Mouse (Mus musculus) 416B (cell line): ENCODE measurements at regions not wholly inside any gene's neighbourhood (a gene's known extent, or its start where the extent isn't known, plus 50 kb on each side); places are given as distances from the start of the nearest gene placed in this dataset.

ENCODE experiments used
- DNase-seq: peaks from one replicate; pipeline ENCODE4 v3.0.0; 2011; ENCODE audit warnings: low read depth

DNA sequence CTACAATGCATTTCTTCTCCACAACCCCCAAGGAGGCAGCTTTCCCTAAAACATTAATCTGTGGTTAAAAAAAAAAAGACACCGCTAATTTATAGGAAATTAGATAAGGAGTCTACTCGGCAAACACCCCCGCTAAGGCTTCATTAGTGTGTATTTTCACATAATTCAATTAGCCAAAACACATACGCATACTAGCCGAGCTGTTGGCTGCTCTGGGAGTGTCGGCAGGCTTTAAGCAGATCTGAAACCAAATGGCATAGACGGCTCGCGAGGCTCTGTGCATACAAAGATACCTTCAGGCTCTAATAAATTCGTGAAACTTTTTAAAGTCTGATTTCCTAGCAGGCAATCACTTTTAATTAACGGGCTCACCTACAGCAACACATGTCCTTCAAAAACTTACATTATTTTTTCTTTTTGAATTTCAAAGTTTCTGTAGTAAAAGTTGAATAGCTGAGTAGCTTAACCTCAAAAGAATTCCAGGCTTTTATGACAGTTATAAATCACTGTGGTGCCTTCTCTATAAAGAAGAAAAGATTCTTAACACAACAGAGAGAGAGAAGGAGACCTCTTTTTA lies 68.0 kb upstream of the Smyd2 start:
- DNase-seq: no peak

GRCm38 (mm10) chr1:189989376-189989775 lies 67.2 kb upstream of the Smyd2 start:
- no peak for DNase-seq

DNA sequence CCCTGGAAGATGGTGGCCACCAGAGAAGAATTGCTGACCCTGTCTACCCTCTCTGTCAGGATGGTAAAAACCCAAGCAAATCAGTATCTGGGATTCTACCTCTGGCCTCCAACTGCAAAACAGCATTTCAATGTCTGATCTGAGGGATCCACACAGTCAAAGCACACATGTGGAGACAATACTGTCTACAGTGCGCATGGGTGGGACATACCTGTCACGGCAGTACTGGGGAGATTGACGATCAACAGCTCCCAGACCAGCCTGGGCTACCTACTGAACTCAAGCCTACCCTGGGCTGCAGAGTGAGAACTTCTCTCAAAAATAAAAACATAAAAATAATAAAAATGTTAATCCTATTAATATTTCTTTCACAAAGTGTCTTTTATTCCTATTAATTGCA lies 66.7 kb upstream of the Smyd2 start:
- DNase-seq: no peak

DNA sequence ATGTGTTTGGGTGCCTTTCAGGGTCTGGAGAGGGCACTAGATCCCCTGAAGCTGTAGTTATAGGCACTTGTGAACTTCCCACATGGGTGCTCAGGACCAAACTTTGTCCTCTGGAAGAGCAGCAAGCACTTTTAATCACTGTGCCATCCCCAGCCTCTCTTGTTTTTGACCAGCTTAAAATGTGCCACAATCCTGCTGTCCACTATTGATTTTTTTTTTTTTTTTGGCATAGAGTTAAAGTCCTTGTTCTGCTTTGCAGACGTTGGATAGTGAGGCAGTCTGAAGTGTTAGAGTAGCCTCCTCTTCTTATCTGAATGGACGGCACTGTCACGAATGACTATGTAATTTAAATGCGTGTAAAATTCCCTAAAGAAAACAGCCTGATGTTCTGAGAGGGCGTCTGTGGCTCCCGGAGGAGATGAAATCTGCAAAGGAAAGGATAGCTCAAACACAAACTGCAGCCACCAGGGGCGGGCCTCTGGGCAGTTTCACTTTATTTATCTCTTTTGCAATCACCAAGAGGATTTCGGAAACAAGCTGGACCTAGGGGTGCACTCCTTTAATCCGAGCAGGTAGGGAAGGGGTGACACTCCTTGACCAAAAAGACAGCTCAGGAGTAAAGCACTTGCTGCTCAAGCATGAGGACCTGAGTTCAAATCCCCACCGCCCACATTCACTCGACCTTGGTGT lies 63.5 kb upstream of the Smyd2 start:
- no peak for DNase-seq

GRCm38 (mm10) chr1:189978244-189978643 lies 56.1 kb upstream of the Smyd2 start:
- no peak for DNase-seq

DNA sequence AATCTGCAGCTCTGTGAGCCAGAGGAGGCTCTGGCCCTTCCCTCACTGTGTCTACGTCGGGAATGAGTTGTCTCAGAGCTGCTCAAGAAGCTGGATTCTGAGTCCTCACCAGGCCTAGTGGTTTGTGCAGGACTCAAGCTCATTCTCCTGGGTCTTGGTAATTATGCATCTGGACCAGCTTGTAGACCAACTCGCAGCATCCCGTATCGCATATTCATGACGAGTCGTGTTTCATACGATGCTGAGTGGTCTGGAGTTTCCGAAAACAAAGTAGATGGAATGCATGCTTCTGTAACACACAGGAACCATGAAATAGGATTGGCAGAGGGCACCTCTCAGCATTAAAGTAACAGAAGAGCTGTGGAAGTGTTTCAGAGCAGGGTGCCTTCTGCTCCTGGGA lies 53.5 kb upstream of the Smyd2 start:
- DNase-seq: no peak

GRCm38 (mm10) chr1:189972790-189973406 lies 50.7 kb upstream of the Smyd2 start:
- peak; percentile 88 for DNase-seq
